Mouse (Mus musculus): ENCODE measurements around the gene Wdr25.
"Not testable (repeated sequence)": the region's sequence is repeated elsewhere in the genome, so short reads cannot be mapped to it uniquely, and the experiment has no call there.

The Wdr25 gene

DNA sequence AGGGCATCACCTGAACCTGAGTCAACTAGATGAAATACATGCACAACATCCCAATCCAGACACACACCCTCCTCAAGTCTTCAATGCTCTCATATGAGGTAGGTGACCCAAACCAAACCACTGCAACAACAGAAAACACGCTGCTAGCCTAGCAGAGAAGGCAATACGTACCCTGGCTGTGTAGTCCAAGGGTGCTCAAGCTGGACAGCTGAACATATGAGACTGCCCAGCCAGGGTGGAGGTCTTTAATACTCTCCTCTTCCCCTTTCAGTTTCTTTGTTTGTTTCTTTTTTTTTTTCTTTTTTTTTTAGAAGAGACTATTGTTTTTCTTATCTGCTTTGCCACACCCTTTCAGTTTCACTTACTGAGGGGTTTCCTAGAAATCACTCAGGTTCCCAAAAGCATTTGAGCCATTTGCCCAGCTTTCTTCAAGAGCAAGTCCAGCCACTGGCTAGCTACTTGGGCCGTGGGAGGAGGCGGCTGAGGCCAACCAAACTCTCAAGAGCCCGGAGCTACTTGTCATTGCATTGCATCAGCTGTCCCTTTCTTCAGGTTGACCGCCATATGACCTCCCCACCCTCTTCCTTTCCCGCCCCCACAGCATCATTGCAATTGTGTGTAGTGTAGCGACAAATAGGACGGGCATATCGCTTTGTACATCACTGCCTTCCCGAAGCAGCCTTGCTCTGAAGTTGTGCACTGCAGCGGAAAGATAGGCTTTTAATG is at the start of gene Wdr25:
Gene Wdr25, plus strand, starts transcription at position 643 of the 726 bp plus-strand sequence.
- no peak for DNase-seq (ENCODE audit: low read depth, low spot score)

DNA sequence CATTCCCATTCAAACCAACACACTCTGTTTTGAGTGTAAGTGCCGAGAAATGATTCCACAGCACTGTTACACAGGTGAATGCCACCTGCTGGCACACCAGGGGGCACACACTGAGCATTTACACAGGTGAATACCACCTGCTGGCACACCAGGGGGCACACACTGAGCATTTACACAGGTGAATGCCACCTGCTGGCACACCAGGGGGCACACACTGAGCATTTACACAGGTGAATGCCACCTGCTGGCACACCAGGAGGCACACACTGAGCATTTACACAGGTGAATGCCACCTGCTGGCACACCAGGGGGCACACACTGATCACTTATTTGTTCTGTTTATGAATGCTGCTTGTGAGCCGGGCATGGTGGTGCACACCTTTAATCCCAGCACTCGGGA is 45.4 kb upstream of the Wdr25 start:
- not testable (repeated sequence) for DNase-seq (ENCODE audit: low read depth, low spot score)

DNA sequence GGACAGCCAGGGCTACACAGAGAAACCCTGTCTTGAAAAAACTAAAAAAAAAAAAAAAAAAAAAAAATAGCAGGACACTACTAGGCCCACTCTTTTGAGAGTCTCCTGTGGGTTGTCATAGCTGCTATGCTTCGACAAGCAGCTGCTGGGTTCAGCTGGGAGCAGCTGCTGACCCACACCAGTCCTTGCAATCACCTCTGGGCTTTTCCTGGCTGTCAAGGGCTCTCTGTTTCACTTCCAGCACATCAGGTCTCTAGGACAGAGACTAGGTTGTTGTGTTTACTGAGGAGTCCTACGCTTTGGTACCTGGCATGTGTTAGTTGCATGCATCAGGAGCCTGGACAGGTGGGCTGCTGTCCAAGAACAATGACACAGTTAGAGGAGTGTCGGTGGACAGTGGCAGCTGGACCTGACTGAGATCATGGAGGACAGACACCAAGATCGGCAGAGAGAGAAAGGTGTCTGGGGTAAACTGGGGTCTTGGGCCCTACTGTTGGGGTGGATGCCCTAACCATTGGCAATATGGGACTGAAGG is 43.9 kb upstream of the Wdr25 start:
- no peak for DNase-seq (ENCODE audit: low read depth, low spot score)

DNA sequence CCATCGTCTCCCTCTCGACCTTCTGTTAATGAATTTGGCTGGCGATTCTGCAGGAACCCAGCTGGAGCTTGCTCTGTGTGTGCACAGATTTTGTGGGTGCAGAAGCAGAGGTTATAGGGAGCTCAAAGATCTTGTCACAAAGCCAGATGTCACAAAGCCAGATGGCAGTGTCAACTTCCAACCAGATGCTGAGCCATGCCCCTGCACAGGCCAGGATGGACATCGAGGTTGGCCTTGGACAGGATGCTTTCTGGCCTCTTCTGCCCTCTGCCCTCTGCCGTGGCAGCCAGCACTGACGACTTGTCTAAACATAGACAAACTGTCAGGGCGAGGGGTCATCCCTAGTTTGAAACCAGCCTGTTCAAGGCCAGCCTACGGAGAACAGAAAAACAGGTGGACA is 43.3 kb upstream of the Wdr25 start:
- DNase-seq (ENCODE audit: low read depth, low spot score), result no peak

DNA sequence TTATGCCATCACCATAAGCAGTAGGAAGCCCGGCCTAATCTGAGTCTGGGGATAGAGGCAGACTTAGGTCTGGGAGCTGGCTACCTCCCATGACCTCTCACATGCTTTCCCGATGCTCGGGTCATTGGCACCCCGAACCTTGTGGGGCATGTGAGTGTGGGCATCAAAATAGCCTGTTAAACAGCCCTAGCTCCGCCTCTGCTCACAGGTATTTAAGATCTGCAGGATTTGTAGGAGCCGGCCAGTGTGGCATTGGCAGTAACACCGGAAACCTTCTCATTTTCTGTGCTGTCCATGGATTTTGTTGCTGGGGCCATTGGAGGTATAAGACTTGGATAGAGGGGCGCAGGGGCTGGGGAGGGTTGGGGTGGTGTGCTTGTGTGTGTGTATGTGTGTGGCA is 42.5 kb upstream of the Wdr25 start:
- no peak for DNase-seq (ENCODE audit: low read depth, low spot score)

DNA sequence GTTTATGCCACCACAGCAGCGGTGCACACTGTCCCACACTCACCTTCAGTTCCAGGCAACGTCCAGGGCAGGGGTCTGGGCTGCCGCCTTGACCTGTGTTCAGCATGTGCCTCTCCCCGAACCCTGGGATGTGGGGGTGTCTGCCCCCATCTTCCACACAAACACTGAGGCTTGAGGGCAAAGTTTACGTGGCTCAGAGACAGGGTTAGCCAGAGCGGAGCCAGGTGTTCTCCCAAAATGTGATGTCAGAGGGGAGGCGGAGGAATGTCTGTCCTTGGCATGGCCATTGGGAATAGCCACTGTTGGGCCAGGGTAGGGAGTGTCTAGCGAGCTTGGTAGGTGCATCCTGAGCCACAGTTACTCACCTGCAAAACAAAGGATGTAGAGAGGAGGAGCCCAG is 40.6 kb upstream of the Wdr25 start:
- DNase-seq (ENCODE audit: low read depth, low spot score), result no peak

DNA sequence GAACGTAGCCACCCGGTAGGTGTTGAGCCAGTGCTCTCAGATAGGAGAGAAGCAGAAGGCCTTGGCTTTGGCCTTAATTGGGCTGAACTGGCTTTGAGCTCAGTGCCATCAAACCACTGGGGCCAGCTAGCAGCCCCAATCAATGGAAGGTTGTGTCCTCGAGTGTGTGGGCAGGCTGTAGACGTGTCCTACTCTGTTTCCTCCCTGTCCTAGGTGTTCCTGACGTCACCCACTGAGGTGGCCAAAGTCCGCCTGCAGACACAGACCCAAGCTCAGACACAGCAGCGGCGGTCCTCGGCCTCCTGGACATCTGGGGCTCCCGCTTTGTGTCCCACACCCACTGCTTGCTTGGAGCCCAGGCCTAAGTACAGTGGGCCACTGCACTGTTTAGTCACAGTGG is 38.4 kb upstream of the Wdr25 start:
- no peak for DNase-seq (ENCODE audit: low read depth, low spot score)

DNA sequence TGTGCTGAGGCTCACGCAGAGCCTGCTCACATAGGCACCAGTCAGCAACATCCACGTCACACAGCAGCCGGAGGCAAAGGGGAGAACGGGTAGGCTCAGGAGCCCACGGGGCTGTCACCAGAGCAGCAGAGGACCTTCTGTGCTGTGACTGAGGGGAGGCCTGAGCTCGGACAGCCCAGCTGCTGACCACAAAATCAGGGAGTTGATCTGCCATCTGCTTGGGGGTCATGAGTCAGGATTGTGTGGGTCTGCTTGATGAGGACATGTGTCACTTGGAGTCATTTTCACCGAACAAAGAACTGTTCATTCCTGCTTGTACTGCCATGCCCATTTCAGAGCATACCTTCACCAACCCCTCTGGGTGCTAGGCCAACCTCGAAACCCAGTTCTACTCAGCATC is 37.2 kb upstream of the Wdr25 start:
- DNase-seq (ENCODE audit: low read depth, low spot score), result no peak

DNA sequence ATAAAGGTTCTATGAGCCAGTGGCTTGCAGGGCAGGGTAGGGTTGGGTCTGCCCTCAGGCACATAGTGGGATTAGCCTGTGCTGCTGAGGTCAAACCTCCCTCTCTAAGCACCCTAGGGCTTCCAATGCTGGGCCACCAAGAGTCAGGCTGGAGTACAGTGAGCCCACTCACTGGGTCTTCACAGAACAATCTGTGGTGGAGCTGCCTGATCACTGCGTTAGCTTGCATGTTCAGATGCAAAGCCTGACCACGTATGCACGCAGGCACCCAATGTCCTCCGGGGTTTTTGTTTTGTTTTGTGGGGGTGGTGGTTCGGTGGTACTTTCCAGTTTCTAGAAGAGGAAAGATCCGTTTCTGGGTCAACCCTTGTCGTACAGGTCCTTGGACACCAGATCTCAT is 36.3 kb upstream of the Wdr25 start:
- DNase-seq (ENCODE audit: low read depth, low spot score), result no peak

DNA sequence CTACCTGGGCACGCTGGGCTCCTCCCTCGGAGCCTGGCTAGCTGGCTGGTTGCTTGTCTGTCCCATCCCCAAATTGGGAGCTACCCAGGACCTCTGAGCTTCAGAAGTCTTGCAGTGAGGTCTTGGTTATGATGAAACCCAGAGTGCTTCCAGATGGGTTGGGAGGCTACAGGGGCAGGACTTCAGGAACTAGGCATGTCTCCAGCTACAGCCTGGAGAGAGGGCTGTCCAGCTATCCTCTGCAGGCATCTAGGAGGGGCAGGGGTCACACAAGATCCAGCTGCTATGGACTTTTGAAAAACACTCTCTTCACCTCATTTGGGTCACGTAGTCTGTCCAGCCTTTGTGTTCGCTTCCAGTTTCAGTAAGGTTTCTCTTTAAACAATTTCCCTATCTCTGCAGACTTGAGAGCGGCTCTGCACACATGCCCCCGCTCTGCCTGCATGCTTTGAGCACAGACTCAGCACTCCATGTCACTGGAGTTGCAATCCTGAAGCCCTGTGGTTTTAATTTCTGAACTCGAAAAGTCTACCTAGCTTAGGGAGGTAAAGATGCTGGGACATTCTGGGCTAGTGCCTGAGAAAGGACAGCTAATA is 35.7 kb upstream of the Wdr25 start:
- no peak for DNase-seq (ENCODE audit: low read depth, low spot score)

DNA sequence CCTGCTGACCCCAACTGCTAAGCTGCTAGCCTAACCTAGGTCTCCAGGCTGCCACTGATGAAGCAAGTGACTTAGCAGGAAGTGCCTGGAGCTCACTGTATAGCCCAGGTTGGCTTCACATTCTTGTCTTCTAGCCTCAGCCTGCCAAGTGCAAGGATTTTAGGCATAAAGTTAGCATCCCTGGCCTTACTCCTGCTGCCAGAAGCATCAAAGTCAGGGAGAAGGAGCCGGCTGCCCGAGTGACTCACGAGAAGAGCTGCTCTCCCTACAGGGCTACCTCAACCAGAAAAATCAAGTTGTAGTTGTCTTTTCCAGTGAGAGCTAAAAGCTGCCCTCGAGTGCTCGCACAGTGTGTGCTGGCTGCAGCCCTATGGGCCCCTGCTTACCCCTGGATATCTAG is 34.9 kb upstream of the Wdr25 start:
- no peak for DNase-seq (ENCODE audit: low read depth, low spot score)

DNA sequence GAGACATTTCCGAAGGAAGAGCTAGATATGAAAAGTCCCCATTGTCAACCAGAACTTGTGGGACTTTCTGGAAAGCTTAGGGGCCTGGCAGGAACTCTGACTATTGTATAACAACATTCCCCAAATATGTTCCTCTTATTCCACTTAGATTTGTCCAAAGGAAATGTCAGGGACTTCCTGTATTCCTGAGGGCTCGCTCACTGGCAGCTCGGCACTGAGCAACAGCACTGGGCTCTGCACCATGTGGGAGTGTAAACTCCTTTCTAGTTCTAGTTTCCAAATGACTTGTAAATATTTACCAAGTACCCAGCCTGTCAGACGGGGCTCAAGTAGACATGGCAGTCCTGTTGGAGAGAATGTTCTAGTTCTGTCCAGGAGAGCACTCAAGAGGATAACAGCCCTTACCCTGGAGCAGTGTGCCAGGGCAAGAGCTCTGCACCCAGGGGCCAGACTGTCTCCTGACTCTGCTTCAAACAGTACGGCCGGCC is 28.4 kb upstream of the Wdr25 start:
- DNase-seq (ENCODE audit: low read depth, low spot score), result no peak

DNA sequence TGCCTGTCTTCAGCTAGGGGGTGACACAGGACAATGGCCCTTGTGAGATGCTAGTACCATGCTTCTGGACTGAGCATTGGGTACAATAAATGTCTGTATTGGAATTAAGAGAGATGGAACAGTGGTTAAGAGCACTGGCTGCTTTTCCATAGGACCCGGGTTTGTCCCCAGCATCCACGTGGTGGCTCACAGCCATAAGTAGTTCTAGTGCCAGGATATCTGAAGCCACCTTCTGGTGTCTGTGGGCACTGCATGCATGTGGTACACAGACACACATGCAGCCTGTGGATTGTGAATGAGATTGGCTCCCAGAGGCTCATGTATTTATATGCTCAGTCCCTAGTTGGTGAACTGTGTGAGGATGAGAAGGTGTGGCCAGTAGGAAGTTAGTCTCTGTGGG is 23.9 kb upstream of the Wdr25 start:
- peak; percentile 16 for DNase-seq (ENCODE audit: low read depth, low spot score)

DNA sequence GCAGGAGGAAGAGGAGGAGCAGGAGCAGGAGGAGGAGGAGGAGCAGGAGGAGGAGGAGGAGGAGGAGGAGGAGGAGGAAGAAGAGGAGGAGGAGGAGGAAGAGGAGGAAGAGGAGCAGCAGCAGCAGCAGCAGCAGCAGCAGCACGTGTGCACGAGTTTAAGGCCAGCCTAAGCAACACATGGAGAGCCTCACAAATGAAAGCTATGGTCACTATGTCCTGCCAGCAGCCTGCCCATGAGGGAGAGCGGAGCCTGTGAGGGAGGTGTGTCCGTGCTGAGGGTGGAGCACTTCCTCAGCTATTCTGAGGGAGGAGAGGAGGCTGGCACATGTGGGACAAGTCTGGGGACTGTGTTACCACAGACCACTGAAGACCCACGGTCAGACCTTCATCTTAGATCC is 20.3 kb upstream of the Wdr25 start:
- DNase-seq (ENCODE audit: low read depth, low spot score), result no peak

DNA sequence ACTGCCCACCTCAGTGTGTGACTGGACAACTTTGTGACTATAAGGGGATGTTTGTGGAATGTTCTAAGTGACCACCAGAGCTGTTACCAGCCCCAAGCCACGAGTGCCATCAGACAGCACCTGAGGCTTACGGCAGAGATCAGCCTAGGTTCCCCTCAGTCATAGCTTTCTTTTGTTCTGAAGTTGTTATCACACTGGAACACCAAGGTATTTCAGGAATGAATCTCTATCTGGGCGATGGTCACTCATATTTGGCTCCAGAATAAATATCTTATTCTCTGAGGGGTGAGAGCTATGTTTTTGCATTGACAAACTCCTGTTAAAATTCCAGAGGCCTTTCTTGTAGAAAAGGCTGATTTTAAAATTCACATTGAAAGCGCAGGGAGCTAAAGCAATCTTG is 14.3 kb upstream of the Wdr25 start:
- no peak for DNase-seq (ENCODE audit: low read depth, low spot score)

DNA sequence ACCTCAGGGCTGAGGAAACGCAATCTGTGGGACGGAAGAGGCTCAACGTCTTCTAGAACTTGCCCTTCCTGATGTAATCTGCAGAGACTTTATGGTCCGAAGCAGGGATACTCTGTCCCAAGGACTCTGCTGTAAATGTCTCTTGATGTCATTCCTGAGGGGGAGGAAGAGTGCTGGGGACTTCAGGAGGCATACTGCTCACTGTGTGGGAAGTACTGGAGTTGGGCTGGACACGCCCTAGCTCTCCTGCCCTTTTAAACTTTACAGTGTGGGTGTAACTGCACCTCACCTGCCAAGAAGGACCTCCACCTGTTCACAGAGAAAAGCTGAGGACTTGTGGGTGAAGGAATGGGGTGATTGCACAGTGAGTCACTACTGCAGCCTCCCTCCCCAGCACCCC is 12.8 kb upstream of the Wdr25 start:
- DNase-seq (ENCODE audit: low read depth, low spot score), result no peak

DNA sequence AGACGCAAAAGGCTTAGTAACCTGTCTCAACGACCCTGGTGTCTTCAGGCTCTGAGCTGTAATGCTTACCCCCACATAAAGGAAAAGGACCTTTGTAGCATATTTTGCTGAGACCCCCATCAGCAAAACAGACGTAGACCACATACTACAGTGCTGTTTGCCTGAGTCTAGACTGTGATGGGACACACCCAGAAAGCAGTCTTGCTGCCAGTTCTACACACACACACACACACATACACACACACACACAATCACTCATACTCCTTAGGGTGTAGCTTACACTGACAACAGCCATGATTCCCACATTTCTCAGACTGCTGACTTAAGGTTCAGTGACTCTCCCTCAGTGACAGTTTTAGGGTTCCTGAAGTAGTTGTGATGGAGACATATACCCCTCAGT is 12.2 kb upstream of the Wdr25 start:
- DNase-seq (ENCODE audit: low read depth, low spot score), result no peak

DNA sequence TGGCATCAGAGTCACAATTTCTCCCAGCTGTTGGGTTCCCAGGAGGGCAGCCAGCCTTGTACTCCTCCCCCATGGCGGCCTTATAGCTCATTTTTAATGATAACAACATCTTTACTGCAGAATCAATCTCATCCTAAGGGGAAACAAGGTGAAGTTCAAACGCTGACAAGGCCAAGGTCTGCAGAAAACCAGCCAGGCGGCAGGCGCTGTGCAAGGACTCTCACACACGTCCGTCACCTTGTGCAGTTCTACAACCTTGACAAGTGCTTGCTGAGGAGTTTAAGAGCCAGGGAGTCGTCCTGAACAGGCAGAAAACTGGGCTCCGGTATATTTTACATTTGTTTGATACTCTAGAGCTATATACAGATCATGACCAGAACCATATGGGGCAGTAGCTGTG is 10.7 kb upstream of the Wdr25 start:
- DNase-seq (ENCODE audit: low read depth, low spot score), result no peak

DNA sequence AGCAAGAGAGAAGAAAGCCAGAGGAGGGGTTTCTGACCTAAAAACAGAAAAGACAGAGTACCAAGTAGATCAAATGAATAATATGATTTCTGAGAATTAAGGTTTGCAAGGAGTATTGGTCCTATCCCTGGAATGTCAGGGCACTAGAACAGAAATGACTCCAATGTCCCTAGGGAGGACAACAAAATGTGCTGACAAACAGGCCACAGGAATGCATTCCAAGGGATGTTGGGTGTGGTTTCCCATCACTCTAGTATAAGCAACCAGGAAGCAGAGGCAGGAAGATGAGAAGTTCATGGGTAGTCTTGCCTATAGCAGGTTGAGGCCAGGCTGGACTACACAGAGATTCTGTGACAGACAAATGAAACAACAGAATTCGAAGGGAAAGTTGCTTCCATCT is 7.5 kb upstream of the Wdr25 start:
- DNase-seq (ENCODE audit: low read depth, low spot score), result no peak

DNA sequence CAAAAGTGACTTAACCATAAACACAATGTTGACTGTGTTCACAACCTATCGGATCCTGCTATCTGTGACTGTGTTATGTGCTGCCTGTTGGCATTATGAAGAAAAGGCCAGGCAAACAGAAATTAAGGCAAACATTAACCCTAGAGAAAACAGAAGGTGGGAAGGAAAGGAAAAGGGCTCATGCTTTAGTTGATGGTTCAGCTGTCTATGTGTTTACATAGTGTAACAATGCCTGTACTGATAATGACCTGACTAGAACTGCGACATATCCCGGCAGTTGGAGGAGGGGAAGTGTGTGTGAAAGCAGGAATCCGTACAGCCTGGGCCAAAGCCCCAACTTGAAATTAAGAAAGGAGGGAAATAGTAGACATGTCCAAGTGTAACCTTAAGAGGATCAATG is 6.4 kb upstream of the Wdr25 start:
- DNase-seq (ENCODE audit: low read depth, low spot score), result no peak

DNA sequence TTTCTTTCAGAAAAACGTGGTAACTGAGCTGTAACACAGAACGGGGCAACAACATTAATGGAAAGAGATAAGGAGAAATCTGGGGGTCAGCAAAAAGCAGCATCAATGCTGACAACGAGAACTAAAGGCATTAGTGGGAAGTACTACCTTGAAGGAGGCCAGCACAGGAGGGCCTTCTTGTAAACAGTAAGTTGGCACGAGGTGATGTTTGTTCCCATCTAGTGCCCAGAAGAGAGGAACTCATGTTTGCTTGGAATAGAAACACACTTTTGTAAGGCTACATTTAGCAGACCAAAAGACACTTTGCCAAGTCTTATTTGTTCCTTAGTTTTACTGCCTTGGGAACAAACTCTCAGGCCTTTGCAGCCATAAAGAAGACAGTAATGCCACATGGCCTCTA is 4.8 kb upstream of the Wdr25 start:
- no peak for DNase-seq (ENCODE audit: low read depth, low spot score)

DNA sequence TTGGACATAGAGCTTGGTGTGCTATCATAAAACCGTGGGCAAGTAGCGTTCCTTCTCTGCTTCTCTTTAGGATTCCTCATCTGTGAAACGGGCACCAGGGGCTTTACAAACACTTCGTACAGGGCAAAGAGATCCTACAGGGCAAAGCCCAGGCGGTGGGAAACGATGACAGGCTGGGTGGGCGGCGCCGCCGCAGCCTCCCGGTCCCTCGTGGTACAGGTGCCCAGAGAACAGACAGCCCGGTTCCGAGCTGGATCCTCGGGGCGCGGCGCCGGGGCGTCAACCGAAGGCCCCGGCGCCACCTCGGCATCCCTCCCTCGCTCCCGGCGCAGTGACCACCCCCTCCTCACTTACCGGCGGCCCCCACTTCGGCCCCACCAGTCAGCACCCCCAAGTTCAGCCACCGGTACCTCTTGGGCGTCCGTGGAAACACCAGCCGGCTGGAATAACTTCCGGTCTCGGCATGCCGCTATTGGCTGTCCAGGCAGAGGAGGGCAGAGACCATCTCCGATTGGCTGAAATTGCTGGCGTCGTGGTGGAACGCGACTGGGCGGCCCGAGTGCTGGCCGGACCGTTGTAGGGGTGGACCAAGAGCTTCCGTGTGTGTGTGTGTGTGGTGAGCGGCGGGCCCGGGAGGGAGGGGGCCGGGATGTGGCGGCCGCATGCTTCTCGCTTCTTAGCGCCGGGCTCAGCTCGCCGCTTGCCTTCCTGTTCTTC is 442 bp downstream of the Wdr25 start, which contains the start of gene Wars:
Gene Wars, minus strand, starts transcription at position 460 of the 717 bp plus-strand sequence.
- peak; percentile 84 for DNase-seq (ENCODE audit: low read depth, low spot score)

DNA sequence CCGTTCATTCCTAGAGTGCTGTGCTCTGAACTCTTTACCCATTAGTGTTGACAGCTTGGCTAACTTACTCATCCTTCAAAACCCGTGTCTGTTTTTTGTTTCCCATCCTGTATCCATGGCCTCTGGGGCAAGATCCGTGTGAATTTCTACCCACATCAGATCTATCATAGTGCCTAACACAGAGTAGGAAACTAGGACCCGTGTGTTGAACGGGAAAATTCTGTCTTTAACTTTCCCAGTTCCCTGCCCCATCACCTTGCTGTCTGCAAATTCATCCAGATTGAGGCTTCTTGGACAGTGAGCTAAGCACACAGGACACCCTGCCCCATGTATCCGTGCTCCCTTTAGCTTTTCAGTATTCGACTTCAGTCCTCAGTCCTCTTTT is 993 bp downstream of the Wdr25 start:
- no peak for DNase-seq (ENCODE audit: low read depth, low spot score)
